Mouse (Mus musculus) left cerebral cortex, adult 2 months (tissue): ENCODE results near the gene Tanc2. TPM values are rescaled to one million over a fixed set of nuclear protein-coding genes. Genes with fewer than 3 reads are reported as not detected.

Experiments
- DNase-seq, 2 experiments: peaks; one replicate each; pipeline ENCODE4 v3.0.0; 2021 to 2022; ENCODE audit warnings: low spot score in 2 of 2, mixed read lengths in 1 of 2; ENCODE audit errors: extremely low spot score in 1 of 2
- H3K27ac ChIP-seq: fragments of 200-600 bp; 2 replicates; pipeline ENCODE4 v1.8.1; 2022
- H3K4me3 ChIP-seq: fragments of 200-600 bp; 2 replicates; pipeline ENCODE4 v1.8.1; 2022
- CTCF ChIP-seq: fragments of 200-600 bp; IDR thresholded peaks from 2 replicates; pipeline ENCODE4 v1.8.1; 2022; ENCODE audit warnings: antibody characterized with exemption, mild to moderate bottlenecking, moderate library complexity
- intact Hi-C: fragments of 180-260 bp; cut with DNase I; formaldehyde crosslinking; loops from one replicate; pipeline ENCODE4 v1.15.1; 2025
- total RNA-seq, 2 experiments: library from RNA; stranded (reverse); gene quantifications; 2 replicates each; pipeline ENCODE4 v1.2.3; 2021

Tanc2 gene
- total RNA-seq, 2 experiments from 2014 or later = 250 to 251 TPM

DNA sequence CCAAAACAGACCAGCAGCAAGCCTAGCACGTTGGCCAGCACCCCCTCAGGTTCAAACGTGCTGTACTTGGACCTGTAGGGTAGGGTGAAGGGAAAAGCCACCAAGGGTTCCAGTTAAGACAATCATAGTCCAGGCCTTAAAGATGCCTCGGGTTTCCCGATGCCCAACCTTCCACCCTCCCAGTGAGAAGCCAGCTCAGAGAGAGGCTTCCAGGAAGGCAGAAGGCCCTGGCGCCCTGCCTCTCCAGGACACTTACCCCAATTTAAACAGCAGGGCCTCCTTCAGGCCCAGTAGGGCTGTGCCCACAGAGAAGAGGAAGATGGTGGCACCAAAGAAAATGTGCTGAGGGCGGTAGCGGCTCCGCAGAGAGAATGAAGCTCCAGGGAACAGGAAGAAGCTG is 345.7 kb downstream of the Tanc2 start:
- no peak for TF ChIP-seq CTCF
- intact Hi-C loops = no loop called here
- no peak overlapping the region for H3K4me3 ChIP-seq
- H3K27ac ChIP-seq = no peak overlapping the region
- no peak for DNase-seq

- TF ChIP-seq CTCF = no peak
- Histone ChIP-seq H3K4me3 (no peak overlapping the region), H3K27ac (no peak overlapping the region)
- no peak for DNase-seq
- intact Hi-C loops = no loop called here
Observed at GRCm38 (mm10) chr11:105936200-105936599, 346.4 kb downstream of the Tanc2 start.

DNA sequence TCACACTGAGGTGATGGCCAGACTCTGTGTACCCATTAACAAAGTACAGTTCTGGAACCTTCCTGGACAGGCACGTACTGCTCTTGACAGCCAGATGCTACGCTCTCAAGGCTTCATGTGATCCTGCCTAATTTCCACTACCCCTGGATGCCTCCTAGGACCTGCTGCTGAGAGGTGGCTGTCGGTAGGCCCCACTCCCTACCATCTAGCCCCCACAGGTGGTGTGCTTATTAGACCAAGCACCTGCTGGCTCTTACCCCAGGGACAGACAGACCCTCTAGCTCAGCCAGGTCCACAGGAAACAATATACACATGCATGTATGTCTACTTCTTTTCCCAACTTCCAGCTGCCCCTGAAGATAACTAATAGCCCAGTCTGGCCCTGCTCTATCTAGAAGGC is 347.2 kb downstream of the Tanc2 start:
- no peak overlapping the region for H3K27ac ChIP-seq
- no peak overlapping the region for H3K4me3 ChIP-seq
- intact Hi-C loops = no loop called here
- no peak for TF ChIP-seq CTCF
- DNase-seq = no peak

GRCm38 (mm10) chr11:105938771-105939170 is 349.0 kb downstream of the Tanc2 start:
- Histone ChIP-seq H3K27ac (no peak overlapping the region), H3K4me3 (no peak overlapping the region)
- no peak for DNase-seq
- intact Hi-C loops = no loop called here
- no peak for TF ChIP-seq CTCF

GRCm38 (mm10) chr11:105941973-105942372 is 352.2 kb downstream of the Tanc2 start:
- Histone ChIP-seq H3K4me3 (no peak overlapping the region), H3K27ac (no peak overlapping the region)
- intact Hi-C loops = loop anchor here (5.0 kb wide), 1 partner anchor 80 kb away; no protein-coding TSS in a partner anchor
- no peak for TF ChIP-seq CTCF
- no peak for DNase-seq

- Histone ChIP-seq H3K4me3 (peak overlapping the region; percentile 80), H3K27ac (peak overlapping the region; percentile 89)
- no peak for TF ChIP-seq CTCF
- peak in 1 of 2 experiments; percentile 29 for DNase-seq
- intact Hi-C loops = loop anchor here (5.0 kb wide), 1 partner anchor 79 kb away; no protein-coding TSS in a partner anchor
Observed at GRCm38 (mm10) chr11:105943133-105944102, 353.6 kb downstream of the Tanc2 start.

DNA sequence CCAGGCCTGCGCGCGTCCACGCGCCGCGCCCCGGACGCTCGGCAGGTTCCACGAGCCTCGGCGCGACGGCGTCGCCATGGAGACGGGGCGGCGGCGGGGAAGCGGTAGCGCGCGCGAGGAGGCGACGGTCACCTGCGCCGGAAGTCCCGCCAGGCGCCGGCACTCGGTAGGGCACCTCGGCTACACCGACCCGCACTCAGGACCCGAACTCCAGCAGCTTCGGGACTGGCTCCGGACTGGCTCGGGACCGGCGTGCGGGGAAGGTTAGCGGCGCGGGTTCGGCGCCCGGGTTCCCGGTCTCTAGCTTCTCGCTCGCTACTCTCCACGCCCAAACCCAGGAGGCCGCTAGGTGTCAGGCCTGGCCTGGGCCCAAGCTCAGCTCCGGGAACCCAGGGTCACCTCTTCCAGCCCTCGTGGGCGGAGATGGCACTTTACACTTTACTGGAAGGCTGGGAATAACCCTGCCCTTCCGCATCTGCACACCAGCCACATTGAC is 354.4 kb downstream of the Tanc2 start:
- peak; percentile 39 for TF ChIP-seq CTCF
- Histone ChIP-seq H3K27ac (peak overlapping the region; percentile 89), H3K4me3 (peak overlapping the region; percentile 80)
- intact Hi-C loops = loop anchor here (5.0 kb wide), 1 partner anchor 78 kb away; no protein-coding TSS in a partner anchor
- peak; percentile 82 to 83 for DNase-seq

GRCm38 (mm10) chr11:105944770-105945672 is 355.2 kb downstream of the Tanc2 start:
- DNase-seq = no peak
- Histone ChIP-seq H3K4me3 (peak overlapping the region; percentile 80), H3K27ac (peak overlapping the region; percentile 60)
- intact Hi-C loops = loop anchor here (5.0 kb wide), 1 partner anchor 77 kb away; no protein-coding TSS in a partner anchor
- no peak for TF ChIP-seq CTCF

DNA sequence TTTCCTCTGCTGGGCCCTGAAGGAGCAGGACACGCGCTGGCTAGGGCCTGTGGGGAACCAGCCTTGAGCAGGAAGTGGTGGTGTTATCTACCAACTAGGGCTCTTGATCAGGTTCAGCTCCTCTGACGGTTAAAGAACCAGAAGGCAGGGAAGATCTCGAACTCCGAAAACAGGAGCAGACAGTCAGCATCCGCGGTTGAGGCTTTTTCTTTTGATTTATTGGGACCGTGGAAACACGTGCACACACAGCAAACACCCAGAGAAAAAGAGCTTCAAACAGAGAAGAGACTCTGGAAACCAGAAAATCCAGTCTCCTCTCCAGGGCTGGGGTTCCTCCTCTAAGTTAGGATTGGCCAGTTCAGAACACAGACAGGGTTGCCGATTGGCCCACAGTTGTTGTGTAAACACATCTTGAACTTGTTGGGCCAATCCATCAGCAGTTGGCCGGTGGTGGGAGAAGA is 356.9 kb downstream of the Tanc2 start:
- no peak for TF ChIP-seq CTCF
- intact Hi-C loops = no loop called here

DNA sequence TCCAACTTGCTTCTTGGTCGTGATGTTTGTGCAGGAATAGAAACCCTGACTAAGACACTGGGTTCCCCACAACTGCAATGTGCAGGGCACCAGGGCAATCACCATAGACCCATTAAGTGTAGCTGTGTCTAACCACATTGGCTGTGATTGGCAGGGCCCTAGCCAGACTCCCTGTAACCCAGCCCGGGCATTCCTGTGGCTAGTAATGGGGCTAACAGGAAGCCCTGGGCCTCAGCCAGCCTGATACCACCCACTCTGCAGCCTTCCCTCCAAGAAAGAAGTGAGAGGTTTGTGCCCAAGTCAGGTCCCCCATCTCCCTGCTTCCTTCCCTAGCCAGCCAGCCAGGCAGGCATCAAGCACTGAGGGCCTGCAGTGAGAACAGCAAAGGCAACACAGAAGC is 358.5 kb downstream of the Tanc2 start:
- no peak for DNase-seq
- no peak for TF ChIP-seq CTCF
- Histone ChIP-seq H3K4me3 (no peak overlapping the region), H3K27ac (no peak overlapping the region)
- intact Hi-C loops = no loop called here

More for the DNA sequence above, 356.9 kb downstream of the Tanc2 start:
- Histone ChIP-seq H3K4me3 (no peak overlapping the region), H3K27ac (no peak overlapping the region)
- DNase-seq = no peak

DNA sequence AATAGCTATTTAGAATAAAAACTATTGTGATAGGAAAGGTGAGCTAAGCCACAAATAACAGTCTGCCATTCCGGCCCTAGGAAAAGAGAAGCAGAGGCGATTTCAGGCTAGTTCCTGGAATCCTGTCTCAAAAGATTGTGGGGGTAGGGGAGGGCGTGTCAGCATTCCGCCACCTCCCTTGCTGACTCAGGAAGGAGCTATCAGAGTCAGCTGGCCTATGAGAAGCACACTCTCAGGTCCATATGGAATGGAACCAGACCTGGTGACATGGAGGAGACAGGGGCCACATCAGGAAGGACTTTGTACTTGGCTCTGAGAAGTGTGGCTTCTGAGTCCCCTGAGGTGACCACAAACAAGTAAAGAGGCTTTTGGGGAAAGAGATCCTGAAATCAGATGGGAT is 360.7 kb downstream of the Tanc2 start:
- Histone ChIP-seq H3K27ac (no peak overlapping the region), H3K4me3 (no peak overlapping the region)
- DNase-seq = no peak
- no peak for TF ChIP-seq CTCF
- intact Hi-C loops = no loop called here
